Mouse (Mus musculus): ENCODE measurements around the gene Orai2.
"Not testable (repeated sequence)": the region's sequence is repeated elsewhere in the genome, so short reads cannot be mapped to it uniquely, and the experiment has no call there.

The Orai2 gene

GRCm38 (mm10) chr5:136137658-136138274 is 32.7 kb downstream of the Orai2 start:
- ATAC-seq (ENCODE audit: low TSS enrichment) = no peak

GRCm38 (mm10) chr5:136136292-136136990 is 34.1 kb downstream of the Orai2 start:
- ATAC-seq (ENCODE audit: low TSS enrichment) = no peak; the same call in 1 of the 2 replicates

- peak; percentile 96 for ATAC-seq (ENCODE audit: low TSS enrichment)
Observed at GRCm38 (mm10) chr5:136135571-136136291, 34.8 kb downstream of the Orai2 start, which contains the start of the genes Lrwd1 and Alkbh4. Gene Lrwd1 (minus strand): TSS chr5:136136074. Gene Alkbh4 (plus strand): TSS chr5:136136146.

DNA sequence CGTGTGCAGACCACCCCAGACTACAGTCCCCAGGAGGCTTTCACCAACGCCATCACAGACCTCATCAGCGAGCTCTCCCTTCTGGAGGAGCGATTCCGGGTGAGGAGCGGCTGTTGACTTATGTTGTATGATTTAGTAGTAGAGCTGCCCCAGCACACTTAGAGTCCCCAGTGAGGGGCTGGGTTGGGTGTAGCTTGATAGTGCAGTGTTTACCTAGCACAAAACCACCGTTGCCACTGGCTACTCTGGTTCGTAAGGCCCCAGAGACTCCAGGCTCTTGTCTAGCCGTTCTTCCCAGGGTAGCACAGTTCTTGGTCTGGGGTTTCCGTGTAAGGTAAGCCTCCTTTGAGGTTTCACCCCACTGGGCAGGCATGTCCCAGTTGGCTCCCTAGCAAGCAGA is 48.3 kb downstream of the Orai2 start:
- no peak for ATAC-seq (ENCODE audit: low TSS enrichment)

DNA sequence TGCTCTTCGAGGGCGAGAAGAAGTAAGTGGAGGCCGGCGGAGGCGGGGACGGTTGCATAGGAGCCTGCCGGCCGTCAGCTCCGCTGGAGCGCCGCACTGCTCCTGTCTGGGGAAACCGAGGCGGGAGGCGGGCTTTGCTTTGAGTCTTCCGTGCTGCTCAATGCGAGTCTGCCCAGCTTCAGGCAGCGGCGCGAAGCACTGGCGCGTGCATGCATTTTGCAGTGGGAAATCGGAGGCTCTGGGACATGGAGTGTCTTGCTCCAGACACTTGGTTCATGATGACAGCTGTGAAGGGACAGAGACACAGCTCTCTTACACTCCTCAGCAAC is 53.8 kb downstream of the Orai2 start:
- peak; percentile 49; the same call in 1 of the 2 replicates for ATAC-seq (ENCODE audit: low TSS enrichment)

GRCm38 (mm10) chr5:136115891-136116783 is 54.4 kb downstream of the Orai2 start, which contains the start of gene Polr2j:
Gene Polr2j (plus strand): TSS chr5:136116631.
- ATAC-seq (ENCODE audit: low TSS enrichment) = peak; percentile 98

- ATAC-seq (ENCODE audit: low TSS enrichment) = not testable (repeated sequence)
Observed at GRCm38 (mm10) chr5:136113546-136113945, 57.0 kb downstream of the Orai2 start.

GRCm38 (mm10) chr5:136109042-136109441 is 61.5 kb downstream of the Orai2 start:
- ATAC-seq (ENCODE audit: low TSS enrichment) = no peak

- no peak for ATAC-seq (ENCODE audit: low TSS enrichment)
Observed at GRCm38 (mm10) chr5:136108486-136108885, 62.0 kb downstream of the Orai2 start.

GRCm38 (mm10) chr5:136104511-136104910 is 66.0 kb downstream of the Orai2 start:
- no peak for ATAC-seq (ENCODE audit: low TSS enrichment)

DNA sequence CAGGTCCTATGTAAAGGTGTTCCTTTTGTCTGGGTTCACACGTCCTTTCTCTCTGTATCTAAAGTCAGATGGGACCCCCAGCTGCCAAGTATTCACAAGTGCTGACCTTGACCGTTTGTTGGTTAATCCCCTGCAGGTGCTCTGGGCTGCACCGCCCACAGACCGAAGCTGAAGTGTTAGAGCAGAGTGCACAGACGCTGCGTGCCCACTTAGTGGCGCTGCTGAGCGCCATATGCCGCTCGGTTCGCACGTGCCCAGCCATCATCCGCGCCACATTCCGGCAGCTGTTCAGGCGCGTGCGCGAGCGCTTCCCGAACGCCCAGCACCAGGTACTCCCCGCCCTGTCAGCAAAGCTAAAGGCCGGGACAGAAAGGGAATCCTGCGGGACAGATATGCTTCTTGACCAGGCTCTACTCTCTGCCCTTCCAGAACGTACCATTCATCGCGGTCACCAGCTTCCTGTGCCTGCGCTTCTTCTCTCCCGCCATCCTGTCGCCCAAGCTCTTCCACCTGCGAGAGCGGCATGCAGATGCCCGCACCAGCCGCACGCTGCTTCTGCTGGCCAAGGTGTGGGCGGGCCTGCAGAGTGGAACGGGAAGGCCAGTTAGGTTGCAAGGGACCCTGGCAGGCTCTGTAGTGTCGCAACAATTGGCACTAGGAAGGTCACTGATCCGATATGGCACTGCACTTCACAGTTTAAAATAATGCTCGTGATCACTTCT is 68.3 kb downstream of the Orai2 start:
- ATAC-seq (ENCODE audit: low TSS enrichment) = peak; percentile 75

GRCm38 (mm10) chr5:136098536-136098935 is 72.0 kb downstream of the Orai2 start:
- no peak for ATAC-seq (ENCODE audit: low TSS enrichment)
